Mouse (Mus musculus) MEL (cell line): ENCODE measurements around the gene Orc4.

Experiments used
- GATA1 ChIP-seq: IDR thresholded peaks from 2 replicates; pipeline ENCODE4 v1.6.1; 2011; ENCODE audit warnings: low read depth, low read length, improper control_type of control experiment
- KAT2A ChIP-seq: conservative IDR thresholded peaks from 2 replicates; pipeline ENCODE4 v1.6.1; 2012; ENCODE audit warnings: low read depth, low read length, improper control_type of control experiment, inconsistent platforms
- POLR2A ChIP-seq, 2 experiments: IDR thresholded peaks; 2 replicates each; pipeline ENCODE4 v1.6.1; 2011 to 2012; ENCODE audit warnings: low read length in 2 of 2, mild to moderate bottlenecking in 2 of 2, control low read depth in 1 of 2, improper control_type of control experiment in 1 of 2, low read depth in 1 of 2, moderate library complexity in 1 of 2; ENCODE audit not compliant: control insufficient read depth in 1 of 2, insufficient read depth in 1 of 2, poor library complexity in 1 of 2
- USF1 ChIP-seq: IDR thresholded peaks from 2 replicates; pipeline ENCODE4 v1.6.1; 2014; ENCODE audit warnings: low read depth, mild to moderate bottlenecking, inconsistent platforms, low read length, improper control_type of control experiment, moderate library complexity

DNA sequence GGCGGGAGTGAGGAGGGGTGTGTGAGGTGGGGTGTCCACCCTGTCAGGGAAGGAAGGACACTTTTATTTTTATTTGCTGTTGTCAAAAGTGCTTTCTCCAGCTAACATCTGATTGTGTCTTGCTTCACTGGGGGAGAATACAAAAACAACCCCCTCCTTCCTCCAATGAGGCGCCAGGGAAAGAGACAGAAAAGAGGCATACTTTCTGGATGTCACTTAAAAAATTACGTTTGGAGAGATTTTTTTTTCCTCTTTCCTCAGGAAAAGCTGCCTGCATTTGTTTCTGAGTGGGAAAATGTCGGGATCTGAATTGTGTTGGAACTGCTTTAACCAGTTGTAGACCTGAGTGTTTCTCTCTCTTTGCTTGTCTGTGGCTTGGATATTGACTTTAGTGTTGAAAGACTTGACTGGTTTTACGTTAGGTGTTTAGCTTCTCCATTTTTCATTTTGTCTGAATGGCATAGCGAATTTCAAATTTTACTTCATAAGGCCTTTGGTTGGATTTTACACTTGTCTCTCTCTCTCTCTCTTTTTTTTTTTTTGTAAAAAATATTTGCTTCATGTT lies 321 bp upstream of the Orc4 start:
- no peak for TF ChIP-seq KAT2A
- no peak for TF ChIP-seq POLR2A (IDR thresholded peaks at IDR 0.05; ENCODE audit: control insufficient read depth in 1 of 2, insufficient read depth in 1 of 2, low read depth in 1 of 2, low read length in 2 of 2, poor library complexity in 1 of 2)
- TF ChIP-seq USF1 = no peak
- no peak for TF ChIP-seq GATA1
